Comparison of ENCODE assay signal across 29 mouse cellular contexts in the genomic region with DNA sequence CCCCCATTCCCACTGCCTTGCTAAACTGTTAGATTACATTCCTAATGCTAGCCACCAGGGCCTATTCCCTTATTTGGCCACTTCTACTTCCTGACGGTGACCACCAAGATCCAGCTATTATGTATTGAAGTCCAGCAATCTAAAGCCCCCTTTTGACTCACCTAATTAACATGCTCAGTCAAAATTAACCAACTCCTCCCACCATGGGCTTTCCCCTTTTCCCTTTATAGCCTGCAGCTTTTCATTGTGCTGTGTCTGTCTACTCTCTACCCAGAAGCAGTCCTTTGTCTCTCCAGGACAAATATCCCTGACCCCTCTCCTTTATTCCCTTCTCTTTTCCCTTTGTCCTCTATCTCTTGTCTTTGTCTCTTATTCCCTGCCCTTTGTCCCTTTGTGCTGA. TPM values are rescaled to one million over a fixed set of nuclear protein-coding genes. Genes with fewer than 3 reads are reported as not detected.
DNase-seq lines count a peak whose midpoint lies in the region; ATAC-seq and TF ChIP-seq lines count a peak whose summit lies in the region.
"Had no signal": no experiment of that assay in that cellular context is flagged by ENCODE, and none has a peak within 500 bp of the region (broad histone marks: within the 10 kb centered on the region; RNA-seq: fewer than 3 reads in every experiment).

No protein-coding gene starts in this region.

- H3K4me2 ChIP-seq in midbrain, embryonic 11.5 days = no peak overlapping the region
- no peak overlapping the region for H3K4me2 ChIP-seq in midbrain, embryonic 14.5 days (ENCODE audit: low read length)
- H3K4me2 ChIP-seq: embryonic facial prominence, embryonic 13.5 days; forebrain, embryonic 12.5 days; forebrain, embryonic 15.5 days; heart, embryonic 12.5 days; heart, embryonic 15.5 days; hindbrain, embryonic 13.5 days; intestine, embryonic 15.5 days had no signal

- no peaks in the 10 kb centered on the region for H3K36me3 ChIP-seq in midbrain, embryonic 11.5 days (ENCODE audit: control insufficient read depth, insufficient read depth, low read length)
- H3K36me3 ChIP-seq in midbrain, embryonic 14.5 days (ENCODE audit: control insufficient read depth, insufficient read depth, low read length) = no peaks in the 10 kb centered on the region
- H3K36me3 ChIP-seq: embryonic facial prominence, embryonic 10.5 days; embryonic facial prominence, embryonic 13.5 days; forebrain, embryonic 12.5 days; forebrain, embryonic 15.5 days; heart, embryonic 12.5 days; heart, embryonic 15.5 days; hindbrain, embryonic 13.5 days; intestine, embryonic 15.5 days had no signal

- ATAC-seq in midbrain, embryonic 11.5 days (ENCODE audit: low FRiP score) = no peak
- ATAC-seq in midbrain, embryonic 14.5 days (ENCODE audit: low FRiP score, low TSS enrichment) = no peak
- ATAC-seq: CD4-positive, CD25-positive, alpha-beta regulatory T cell, adult 4 months; forebrain, embryonic 15.5 days; hindbrain, embryonic 16.5 days; intestine, embryonic 15.5 days had no signal

- H3K4me1 ChIP-seq in midbrain, embryonic 11.5 days (ENCODE audit: control insufficient read depth, insufficient read depth, low read length) = peaks cover 7% of the 10 kb centered on the region
- no peaks in the 10 kb centered on the region for H3K4me1 ChIP-seq in midbrain, embryonic 14.5 days (ENCODE audit: control insufficient read depth, insufficient read depth, low read length)
- H3K4me1 ChIP-seq: embryonic facial prominence, embryonic 10.5 days; embryonic facial prominence, embryonic 13.5 days; forebrain, embryonic 15.5 days; heart, embryonic 12.5 days; heart, embryonic 15.5 days; intestine, embryonic 15.5 days had no signal

- no peaks in the 10 kb centered on the region for H3K27me3 ChIP-seq in midbrain, embryonic 11.5 days (ENCODE audit: control insufficient read depth, insufficient read depth, low read length)
- H3K27me3 ChIP-seq in midbrain, embryonic 14.5 days (ENCODE audit: control insufficient read depth, insufficient read depth, low read length) = no peaks in the 10 kb centered on the region
- H3K27me3 ChIP-seq: embryonic facial prominence, embryonic 13.5 days; forebrain, embryonic 12.5 days; forebrain, embryonic 15.5 days; heart, embryonic 12.5 days; heart, embryonic 15.5 days; hindbrain, embryonic 13.5 days; intestine, embryonic 15.5 days had no signal

- DNase-seq in midbrain, embryonic 11.5 days (ENCODE audit: low spot score, missing footprints) = peak; percentile 84
- no peak for DNase-seq in midbrain, embryonic 14.5 days
- peak; percentile 0 for DNase-seq in brain, embryonic 14.5 days (ENCODE audit: low read depth)
- peak; percentile 7 for DNase-seq in embryo, embryonic 11 days
- DNase-seq in spleen, postnatal 10 days (ENCODE audit: low spot score in 2 of 2) = no peak
- no peak for DNase-seq in heart, postnatal 14 days
- DNase-seq: adrenal gland, postnatal 10 days; adrenal gland, postnatal 36 days; cerebellum, adult 11 months; cerebellum, adult 2 months; cerebellum, adult 9-11 months; cerebellum, postnatal 25 days; gastrocnemius, postnatal 25 days; heart, adult 18-20 months; heart, postnatal 10 days; heart, postnatal 4 days had no signal

- no peak overlapping the region for H3K27ac ChIP-seq in midbrain, embryonic 11.5 days (ENCODE audit: low read depth, low read length)
- no peak overlapping the region for H3K27ac ChIP-seq in midbrain, embryonic 14.5 days (replicated peaks; ENCODE audit: low read depth, low read length)
- H3K27ac ChIP-seq: embryonic facial prominence, embryonic 10.5 days; embryonic facial prominence, embryonic 13.5 days; forebrain, embryonic 12.5 days; forebrain, embryonic 15.5 days; heart, embryonic 15.5 days; hindbrain, embryonic 13.5 days; intestine, embryonic 15.5 days had no signal

- H3K9ac ChIP-seq in midbrain, embryonic 11.5 days (ENCODE audit: low read length) = no peak overlapping the region
- H3K9ac ChIP-seq in midbrain, embryonic 14.5 days (replicated peaks; ENCODE audit: low read length) = no peak overlapping the region
- H3K9ac ChIP-seq: embryonic facial prominence, embryonic 13.5 days; forebrain, embryonic 12.5 days; forebrain, embryonic 15.5 days; heart, embryonic 12.5 days; heart, embryonic 15.5 days; hindbrain, embryonic 13.5 days; intestine, embryonic 15.5 days had no signal

- intact Hi-C loops in heart, postnatal 14 days (cut with DNase I) = no loop called here

- WGBS in midbrain, embryonic 11.5 days = 8% methylated on average over 1 of the region's 1 CpGs
- WGBS in midbrain, embryonic 14.5 days = 7% methylated on average over 1 of the region's 1 CpGs

- no peak for TF ChIP-seq CTCF in brain, embryonic 14.5 days (IDR thresholded peaks at IDR 0.05; ENCODE audit: borderline replicate concordance, extremely low read depth, insufficient read depth, insufficient read length)

- H3K9me3 ChIP-seq in midbrain, embryonic 11.5 days (ENCODE audit: control insufficient read depth, low read length) = no peaks in the 10 kb centered on the region
- H3K9me3 ChIP-seq in midbrain, embryonic 14.5 days (ENCODE audit: control insufficient read depth, low read length) = no peaks in the 10 kb centered on the region
- H3K9me3 ChIP-seq: embryonic facial prominence, embryonic 10.5 days; embryonic facial prominence, embryonic 13.5 days; forebrain, embryonic 12.5 days; forebrain, embryonic 15.5 days; heart, embryonic 12.5 days; heart, embryonic 15.5 days; hindbrain, embryonic 13.5 days; intestine, embryonic 15.5 days had no signal

- TF ChIP-seq POLR2A in brain, embryonic 14.5 days (IDR thresholded peaks at IDR 0.05; ENCODE audit: borderline replicate concordance, extremely low read depth, insufficient read depth, insufficient read length, poor library complexity, severe bottlenecking) = no peak

- H3K4me3 ChIP-seq in midbrain, embryonic 11.5 days (ENCODE audit: low read depth, low read length) = no peak overlapping the region
- H3K4me3 ChIP-seq in midbrain, embryonic 14.5 days (replicated peaks; ENCODE audit: low read depth, low read length) = no peak overlapping the region
- H3K4me3 ChIP-seq: embryonic facial prominence, embryonic 10.5 days; embryonic facial prominence, embryonic 13.5 days; erythroblast, embryonic 14.5 days; forebrain, embryonic 12.5 days; forebrain, embryonic 15.5 days; heart, embryonic 12.5 days; heart, embryonic 15.5 days; hindbrain, embryonic 13.5 days; intestine, embryonic 15.5 days had no signal

RNA-seq across cellular contexts. Expression of a gene that starts 47.0 kb away (rescaled TPM):
- 32.0 and 33.8 TPM in 2 replicates for polyA plus RNA-seq in midbrain, embryonic 11.5 days (2014; fragmentation: Nextera tagmentation; extraction: Ambion mirVana)
- 67.6 and 81.3 TPM in 2 replicates for polyA plus RNA-seq in midbrain, embryonic 14.5 days (2014; fragmentation: Nextera tagmentation; extraction: Ambion mirVana)
- 31.3 and 34.6 TPM in 2 replicates for polyA plus RNA-seq in brain, embryonic 14.5 days (2012; rRNA removed)
- 10 to 100 TPM; 36.0 to 40.5 TPM for total RNA-seq in heart, postnatal 14 days (2021)

RNA-seq across cellular contexts. Expression of a gene that starts 55.6 kb away (rescaled TPM):
- polyA plus RNA-seq in midbrain, embryonic 11.5 days (2014; fragmentation: Nextera tagmentation; extraction: Ambion mirVana) = 0.46 and 1.0 TPM in 2 replicates
- polyA plus RNA-seq in midbrain, embryonic 14.5 days (2014; fragmentation: Nextera tagmentation; extraction: Ambion mirVana) = 0.78 and 1.3 TPM in 2 replicates
- polyA plus RNA-seq in brain, embryonic 14.5 days (2012; rRNA removed) = 2.4 and 3.1 TPM in 2 replicates
- total RNA-seq in heart, postnatal 14 days (2021) = not detected
- total RNA-seq: common myeloid progenitor, adult 5-6 weeks; gastrocnemius, postnatal 25 days; heart, postnatal 10 days; heart, postnatal 4 days had no signal
- polyA plus RNA-seq: C2C12; CD4-positive, CD25-positive, alpha-beta regulatory T cell, adult 4 months; erythroblast, embryonic 14.5 days; heart, embryonic 15.5 days had no signal

Comparison
In these comparisons a context has a peak if more than half of its experiments do, and no peak if none do; other contexts are left out.
1. DNase-seq: peak in midbrain, embryonic 11.5 days (single experiment), brain, embryonic 14.5 days (single experiment) and embryo, embryonic 11 days (single experiment); none in midbrain, embryonic 14.5 days (single experiment), spleen, postnatal 10 days (0 of 2) and heart, postnatal 14 days (0 of 2).